Mouse (Mus musculus): ENCODE data around the gene Ralgapa1. TPM values are rescaled to one million over a fixed set of nuclear protein-coding genes. Genes with fewer than 3 reads are reported as not detected.
"Not testable (repeated sequence)": the region's sequence is repeated elsewhere in the genome, so short reads cannot be mapped to it uniquely, and the experiment has no call there.

Gene Ralgapa1
- polyA plus RNA-seq, 1 experiment from 2014 or later: 28.4 TPM

GRCm38 (mm10) chr12:55794485-55794884 lies 26.5 kb downstream of the Ralgapa1 start:
- H3K27ac ChIP-seq; ATAC-seq (ENCODE audit: low FRiP score); H3K4me2 ChIP-seq (replicated peaks); H3K27me3 ChIP-seq; H3K9me3 ChIP-seq (replicated peaks); H3K4me3 ChIP-seq; H3K36me3 ChIP-seq; H3K9ac ChIP-seq; H3K4me1 ChIP-seq: not testable (repeated sequence)
- 75% methylated on average over 4 of the region's 4 CpGs for WGBS

- Histone ChIP-seq H3K4me1 (no peaks in the 10 kb centered on the region), H3K27ac (no peak overlapping the region), H3K36me3 (peaks cover 15% of the 10 kb centered on the region), H3K4me3 (no peak overlapping the region), H3K27me3 (no peaks in the 10 kb centered on the region), H3K4me2 (replicated peaks) (no peak overlapping the region), H3K9me3 (replicated peaks) (no peaks in the 10 kb centered on the region), H3K9ac (no peak overlapping the region)
- WGBS: 90% methylated on average over 2 of the region's 2 CpGs
- no peak for ATAC-seq (ENCODE audit: low FRiP score)
Measured at GRCm38 (mm10) chr12:55785252-55785651, 35.7 kb downstream of the Ralgapa1 start.

DNA sequence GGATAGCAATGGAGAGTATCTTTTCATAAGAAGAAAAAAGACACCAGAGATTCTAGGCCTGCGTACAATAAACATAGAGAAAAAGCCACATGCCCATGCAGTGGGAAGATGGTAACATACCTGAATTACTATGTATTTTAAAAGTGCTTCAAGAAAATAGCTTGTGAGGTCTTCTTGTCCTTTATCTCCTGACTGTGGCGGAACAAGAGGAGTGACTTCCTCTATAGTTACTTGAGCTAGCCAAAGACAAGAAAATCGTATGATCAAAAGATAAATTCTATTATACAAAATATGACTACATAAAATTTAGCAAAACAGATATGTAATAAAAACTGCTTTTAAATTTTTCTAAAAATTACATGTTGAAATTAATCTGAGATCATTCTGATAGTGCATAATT lies 38.3 kb downstream of the Ralgapa1 start:
- H3K4me2 ChIP-seq (replicated peaks): no peak overlapping the region
- H3K27me3 ChIP-seq: no peaks in the 10 kb centered on the region
- H3K4me1 ChIP-seq: no peaks in the 10 kb centered on the region
- 94% methylated on average over 3 of the region's 3 CpGs for WGBS
- no peak for ATAC-seq (ENCODE audit: low FRiP score)
- H3K9me3 ChIP-seq (replicated peaks): no peaks in the 10 kb centered on the region
- H3K27ac ChIP-seq: no peak overlapping the region
- H3K9ac ChIP-seq: no peak overlapping the region
- H3K36me3 ChIP-seq: peaks cover 15% of the 10 kb centered on the region
- no peak overlapping the region for H3K4me3 ChIP-seq

GRCm38 (mm10) chr12:55778301-55778700 lies 42.7 kb downstream of the Ralgapa1 start:
- Histone ChIP-seq H3K4me3 (no peak overlapping the region), H3K36me3 (peaks cover 13% of the 10 kb centered on the region; the same call in 1 of the 2 replicates), H3K27ac (no peak overlapping the region), H3K9ac (no peak overlapping the region), H3K4me1 (no peaks in the 10 kb centered on the region), H3K4me2 (replicated peaks) (no peak overlapping the region), H3K27me3 (no peaks in the 10 kb centered on the region), H3K9me3 (replicated peaks) (no peaks in the 10 kb centered on the region)
- ATAC-seq (ENCODE audit: low FRiP score): no peak
- 91% methylated on average over 2 of the region's 2 CpGs for WGBS

DNA sequence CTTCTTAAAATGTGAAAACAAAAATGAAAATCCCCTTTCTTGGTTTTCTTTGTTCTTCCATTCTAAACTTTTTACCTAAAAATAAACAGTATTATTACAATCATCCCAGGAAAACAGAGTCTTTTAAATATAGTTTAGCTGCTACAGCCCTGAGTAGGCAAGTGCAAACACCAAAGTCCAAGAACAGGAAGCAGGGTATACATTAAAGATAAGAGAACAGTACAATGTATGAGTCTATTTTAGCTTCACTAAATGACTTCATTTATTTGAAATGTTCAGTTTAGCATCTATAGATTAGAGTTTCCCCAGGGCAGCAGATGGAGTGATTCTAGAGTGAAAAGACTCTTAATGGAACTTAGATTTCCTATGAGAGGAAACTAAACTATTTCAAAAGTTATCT lies 43.6 kb downstream of the Ralgapa1 start:
- H3K4me1 ChIP-seq: no peaks in the 10 kb centered on the region
- no peak for ATAC-seq (ENCODE audit: low FRiP score)
- H3K4me3 ChIP-seq: no peak overlapping the region
- no peak overlapping the region for H3K9ac ChIP-seq
- peaks cover 12% of the 10 kb centered on the region; the same call in 1 of the 2 replicates for H3K36me3 ChIP-seq
- H3K27ac ChIP-seq: no peak overlapping the region
- H3K27me3 ChIP-seq: no peaks in the 10 kb centered on the region
- H3K9me3 ChIP-seq (replicated peaks): no peaks in the 10 kb centered on the region
- H3K4me2 ChIP-seq (replicated peaks): no peak overlapping the region

- H3K9ac ChIP-seq: no peak overlapping the region
Measured at GRCm38 (mm10) chr12:55774316-55774715, 46.7 kb downstream of the Ralgapa1 start.

GRCm38 (mm10) chr12:55720319-55720718 lies 100.6 kb downstream of the Ralgapa1 start:
- Histone ChIP-seq H3K4me1 (no peaks in the 10 kb centered on the region), H3K9me3 (replicated peaks) (no peaks in the 10 kb centered on the region), H3K9ac (no peak overlapping the region), H3K27ac (no peak overlapping the region), H3K4me3 (no peak overlapping the region), H3K4me2 (replicated peaks) (no peak overlapping the region), H3K27me3 (no peaks in the 10 kb centered on the region), H3K36me3 (peaks cover 29% of the 10 kb centered on the region)
- WGBS: 78% methylated on average over 1 of the region's 1 CpGs
- ATAC-seq (ENCODE audit: low FRiP score): no peak

More at GRCm38 (mm10) chr12:55774316-55774715, 46.7 kb downstream of the Ralgapa1 start:
- H3K4me1 ChIP-seq: no peaks in the 10 kb centered on the region
- H3K4me3 ChIP-seq: no peak overlapping the region
- H3K36me3 ChIP-seq: peaks cover 15% of the 10 kb centered on the region; the same call in 1 of the 2 replicates
- ATAC-seq (ENCODE audit: low FRiP score): no peak
- no peaks in the 10 kb centered on the region for H3K27me3 ChIP-seq
- H3K9me3 ChIP-seq (replicated peaks): no peaks in the 10 kb centered on the region
- WGBS: 90% methylated on average over 3 of the region's 3 CpGs
- H3K4me2 ChIP-seq (replicated peaks): no peak overlapping the region
- no peak overlapping the region for H3K27ac ChIP-seq

DNA sequence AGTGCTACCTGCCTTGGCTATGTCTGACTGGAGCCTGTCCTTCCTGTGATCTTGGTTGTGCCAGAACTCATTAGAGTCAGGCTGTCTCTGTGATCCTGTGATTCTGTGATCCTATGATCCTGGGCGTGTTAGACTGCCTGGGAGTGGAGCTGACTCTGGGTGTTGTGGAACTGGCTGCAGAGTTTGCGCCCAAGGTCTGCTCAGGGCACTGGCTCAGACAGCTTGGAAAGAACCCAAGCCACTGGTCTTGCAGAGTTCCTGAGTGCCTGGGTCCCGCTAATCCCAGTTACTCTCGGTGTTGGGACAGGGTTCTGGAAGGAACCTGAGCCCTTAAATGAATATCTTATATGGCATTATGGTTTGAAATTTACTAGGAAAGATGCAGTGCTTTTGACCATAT lies 115.1 kb downstream of the Ralgapa1 start:
- Histone ChIP-seq H3K4me2 (replicated peaks) (no peak overlapping the region), H3K27me3 (no peaks in the 10 kb centered on the region), H3K36me3 (peaks cover 27% of the 10 kb centered on the region), H3K27ac (no peak overlapping the region), H3K4me1 (no peaks in the 10 kb centered on the region), H3K9ac (no peak overlapping the region), H3K9me3 (replicated peaks) (no peaks in the 10 kb centered on the region), H3K4me3 (no peak overlapping the region)
- no peak for ATAC-seq (ENCODE audit: low FRiP score)
- 96% methylated on average over 4 of the region's 4 CpGs for WGBS

GRCm38 (mm10) chr12:55666699-55667098 lies 154.3 kb downstream of the Ralgapa1 start:
- Histone ChIP-seq H3K27me3 (no peaks in the 10 kb centered on the region), H3K4me3 (no peak overlapping the region), H3K27ac (no peak overlapping the region), H3K9me3 (replicated peaks) (no peaks in the 10 kb centered on the region), H3K4me1 (no peaks in the 10 kb centered on the region), H3K9ac (no peak overlapping the region), H3K4me2 (replicated peaks) (no peak overlapping the region), H3K36me3 (no peaks in the 10 kb centered on the region; the same call in 1 of the 2 replicates)
- WGBS: 93% methylated on average over 6 of the region's 6 CpGs
- ATAC-seq (ENCODE audit: low FRiP score): no peak

DNA sequence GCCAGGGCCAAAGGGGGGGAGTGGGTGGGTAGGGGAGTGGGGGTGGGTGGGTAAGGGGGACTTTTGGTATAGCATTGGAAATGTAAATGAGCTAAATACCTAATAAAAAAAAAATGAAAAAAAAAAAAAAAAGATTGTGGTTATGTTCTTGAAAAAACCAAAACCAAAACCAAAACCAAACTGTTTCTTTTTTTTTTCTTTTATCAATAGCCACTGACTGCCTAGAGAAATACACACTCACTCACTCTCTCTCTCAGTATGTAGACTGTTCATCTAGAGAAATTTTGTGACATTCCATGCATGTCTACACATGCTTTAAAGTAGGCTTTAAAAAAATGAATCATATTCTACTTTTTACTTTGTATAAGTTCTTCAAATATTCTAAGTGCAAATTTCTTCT lies 157.8 kb downstream of the Ralgapa1 start:
- H3K27ac ChIP-seq; H3K27me3 ChIP-seq; H3K4me3 ChIP-seq; H3K36me3 ChIP-seq; H3K4me1 ChIP-seq; H3K4me2 ChIP-seq (replicated peaks); H3K9me3 ChIP-seq (replicated peaks); H3K9ac ChIP-seq; ATAC-seq (ENCODE audit: low FRiP score): not testable (repeated sequence)

- no peak overlapping the region for H3K4me2 ChIP-seq (replicated peaks)
- no peak for ATAC-seq (ENCODE audit: low FRiP score)
- no peak overlapping the region for H3K27ac ChIP-seq
- no peaks in the 10 kb centered on the region for H3K4me1 ChIP-seq
- H3K9ac ChIP-seq: no peak overlapping the region
- no peaks in the 10 kb centered on the region for H3K36me3 ChIP-seq
- H3K9me3 ChIP-seq (replicated peaks): no peaks in the 10 kb centered on the region
- 94% methylated on average over 7 of the region's 7 CpGs for WGBS
- no peaks in the 10 kb centered on the region for H3K27me3 ChIP-seq
- no peak overlapping the region for H3K4me3 ChIP-seq
Measured at GRCm38 (mm10) chr12:55648011-55648525, 172.9 kb downstream of the Ralgapa1 start.

DNA sequence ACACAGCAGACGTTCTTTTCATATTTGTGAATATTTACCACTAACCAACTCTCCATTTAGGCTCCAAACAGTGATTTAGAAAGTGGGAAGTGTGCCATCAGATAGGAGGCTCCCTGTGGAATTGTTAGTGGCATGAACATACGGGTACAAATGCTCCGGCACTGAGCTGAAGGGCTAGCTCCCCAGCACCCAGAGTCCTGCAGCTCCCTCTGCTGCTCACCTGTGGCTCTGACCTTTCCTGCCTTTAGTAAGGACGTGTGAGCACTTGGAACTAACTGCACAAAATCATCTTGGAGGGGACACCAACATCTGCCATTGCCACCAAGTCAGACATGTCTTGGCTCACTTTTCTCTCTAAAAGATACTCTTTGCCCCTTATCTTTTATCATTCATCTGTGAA lies 194.3 kb downstream of the Ralgapa1 start:
- H3K9ac ChIP-seq: no peak overlapping the region
- no peaks in the 10 kb centered on the region for H3K27me3 ChIP-seq
- no peak for ATAC-seq (ENCODE audit: low FRiP score)
- H3K36me3 ChIP-seq: no peaks in the 10 kb centered on the region
- WGBS: 36% methylated on average over 4 of the region's 4 CpGs
- H3K27ac ChIP-seq: no peak overlapping the region
- peaks cover 5% of the 10 kb centered on the region for H3K4me1 ChIP-seq
- H3K4me3 ChIP-seq: no peak overlapping the region
- no peaks in the 10 kb centered on the region for H3K9me3 ChIP-seq (replicated peaks)
- no peak overlapping the region for H3K4me2 ChIP-seq (replicated peaks)

- Histone ChIP-seq H3K36me3 (no peaks in the 10 kb centered on the region), H3K27ac (no peak overlapping the region), H3K4me2 (replicated peaks) (no peak overlapping the region), H3K4me1 (peaks cover 5% of the 10 kb centered on the region), H3K9me3 (replicated peaks) (no peaks in the 10 kb centered on the region), H3K4me3 (no peak overlapping the region), H3K27me3 (0 out of 2 replicates have a peak, but pooled peaks cover 3% of the 10 kb centered on the region), H3K9ac (no peak overlapping the region)
- 80% methylated on average over 5 of the region's 5 CpGs for WGBS
- ATAC-seq (ENCODE audit: low FRiP score): no peak
Measured at GRCm38 (mm10) chr12:55623254-55623653, 197.7 kb downstream of the Ralgapa1 start.
